Mouse (Mus musculus) lung, embryonic 15.5 days (tissue): ENCODE data around the gene Atp6v0e. TPM values are rescaled to one million over a fixed set of nuclear protein-coding genes. Genes with fewer than 3 reads are reported as not detected.
A peak's percentile ranks its signal among the peaks of the same experiment; 100 is the strongest.

Source experiments
- ATAC-seq: fragments of 200-750 bp; cut with Nextera tagmentation; 2 replicates; pipeline ENCODE4 v1.8.0; 2017; ENCODE audit warnings: moderate number of reproducible peaks, borderline replicate concordance; ENCODE audit not compliant: low FRiP score, low TSS enrichment; ENCODE audit errors: extremely low read depth
- H3K27ac ChIP-seq: fragments of 300-500 bp; sonication (generic); 2 replicates; pipeline ENCODE4 v1.5.1; 2015; ENCODE audit warnings: moderate library complexity, mild to moderate bottlenecking, inconsistent platforms
- H3K27me3 ChIP-seq: fragments of 300-500 bp; sonication (generic); 2 replicates; pipeline ENCODE4 v1.6.1; 2015; ENCODE audit warnings: inconsistent platforms
- H3K36me3 ChIP-seq: fragments of 300-500 bp; sonication (generic); 2 replicates; pipeline ENCODE4 v1.6.1; 2015; ENCODE audit warnings: inconsistent platforms
- H3K4me1 ChIP-seq: fragments of 300-500 bp; sonication (generic); 2 replicates; pipeline ENCODE4 v1.6.1; 2015; ENCODE audit warnings: inconsistent platforms
- H3K4me2 ChIP-seq: fragments of 300-500 bp; sonication (generic); 2 replicates; pipeline ENCODE4 v1.6.1; 2015; ENCODE audit warnings: inconsistent platforms, mild to moderate bottlenecking, moderate library complexity
- H3K4me3 ChIP-seq: fragments of 300-500 bp; sonication (generic); 2 replicates; pipeline ENCODE4 v1.5.1; 2015; ENCODE audit warnings: mild to moderate bottlenecking, inconsistent platforms
- H3K9ac ChIP-seq: fragments of 300-500 bp; sonication (generic); 2 replicates; pipeline ENCODE4 v1.6.1; 2015; ENCODE audit warnings: inconsistent platforms
- H3K9me3 ChIP-seq: fragments of 300-500 bp; sonication (generic); 2 replicates; pipeline ENCODE4 v1.6.1; 2016; ENCODE audit warnings: inconsistent platforms
- WGBS: fragments of 180-500 bp; shearing (Covaris S2); methylation state at CpG from one replicate; pipeline ENCODE4 v1.1.7; 2015; 5-methylcytosine and 5-hydroxymethylcytosine counted together
- polyA plus RNA-seq: library from polyadenylated mRNA; unstranded; fragments of >200 nt; fragmentation: Nextera tagmentation; extraction: Ambion mirVana; gene quantifications from 2 replicates; pipeline ENCODE4 v1.2.1, GENCODE M21; 2015

The Atp6v0e gene
- polyA plus RNA-seq, 1 experiment from 2014 or later, result 164 TPM

- Histone ChIP-seq H3K4me3 (no peak overlapping the region), H3K27ac (no peak overlapping the region), H3K9me3 (no peaks in the 10 kb centered on the region), H3K9ac (no peak overlapping the region), H3K27me3 (0 out of 2 replicates have a peak, but pooled peaks cover 4% of the 10 kb centered on the region), H3K36me3 (no peaks in the 10 kb centered on the region), H3K4me1 (no peaks in the 10 kb centered on the region), H3K4me2 (no peak overlapping the region)
- 50% methylated on average over 4 of the region's 4 CpGs for WGBS
- ATAC-seq, result no peak
Measured at GRCm38 (mm10) chr17:26671268-26671667, 8.2 kb downstream of the Atp6v0e start.

GRCm38 (mm10) chr17:26675845-26676244, 12.8 kb downstream of the Atp6v0e start:
- H3K27me3 ChIP-seq, result 0 out of 2 replicates have a peak, but pooled peaks cover 4% of the 10 kb centered on the region

DNA sequence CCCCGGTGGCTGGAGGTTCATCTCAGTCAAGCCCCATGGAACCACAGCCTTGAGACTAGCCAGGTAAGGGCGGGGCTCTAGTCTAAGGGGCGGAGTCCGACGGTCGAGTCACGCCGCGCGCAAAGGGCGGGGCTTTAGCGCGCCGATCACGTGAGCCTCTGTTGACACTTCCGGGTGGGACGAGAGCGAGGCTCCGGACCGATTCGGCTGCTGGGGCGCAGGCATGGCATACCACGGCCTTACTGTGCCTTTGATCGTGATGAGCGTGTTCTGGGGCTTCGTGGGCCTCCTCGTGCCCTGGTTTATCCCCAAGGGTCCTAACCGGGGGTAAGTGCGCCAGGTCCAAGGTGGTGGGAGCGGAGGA, 13.2 kb downstream of the Atp6v0e start:
- Histone ChIP-seq H3K9me3 (no peaks in the 10 kb centered on the region), H3K4me3 (peak overlapping the region; percentile 89), H3K27ac (peak overlapping the region; percentile 87), H3K9ac (peak overlapping the region; percentile 77), H3K27me3 (0 out of 2 replicates have a peak, but pooled peaks cover 4% of the 10 kb centered on the region), H3K4me2 (peak overlapping the region; percentile 70), H3K36me3 (no peaks in the 10 kb centered on the region), H3K4me1 (peaks cover 11% of the 10 kb centered on the region)
- peak; percentile 95 for ATAC-seq
- WGBS, result under 1% methylated on average over 30 of the region's 30 CpGs

More at GRCm38 (mm10) chr17:26675845-26676244, 12.8 kb downstream of the Atp6v0e start:
- Histone ChIP-seq H3K27ac (no peak overlapping the region), H3K4me1 (peaks cover 11% of the 10 kb centered on the region), H3K36me3 (no peaks in the 10 kb centered on the region), H3K4me3 (peak overlapping the region; percentile 89), H3K4me2 (peak overlapping the region; percentile 70), H3K9ac (peak overlapping the region; percentile 77; the same call in 1 of the 2 replicates), H3K9me3 (no peaks in the 10 kb centered on the region)
- peak; percentile 17; the same call in 1 of the 2 replicates for ATAC-seq
- 21% methylated on average over 7 of the region's 7 CpGs for WGBS

GRCm38 (mm10) chr17:26676616-26677376, 13.8 kb downstream of the Atp6v0e start:
- whole genome bisulfite sequencing, result under 1% methylated on average over 26 of the region's 26 CpGs
- H3K36me3 ChIP-seq, result peaks cover 3% of the 10 kb centered on the region; the same call in 1 of the 2 replicates
- ATAC-seq, result peak; percentile 85

GRCm38 (mm10) chr17:26677711-26678637, 14.9 kb downstream of the Atp6v0e start:
- H3K4me3 ChIP-seq, result peak overlapping the region; percentile 89; the same call in 1 of the 2 replicates

More at GRCm38 (mm10) chr17:26676616-26677376, 13.8 kb downstream of the Atp6v0e start:
- peak overlapping the region; percentile 87 for H3K27ac ChIP-seq
- H3K27me3 ChIP-seq, result 0 out of 2 replicates have a peak, but pooled peaks cover 4% of the 10 kb centered on the region
- H3K4me1 ChIP-seq, result peaks cover 11% of the 10 kb centered on the region
- no peaks in the 10 kb centered on the region for H3K9me3 ChIP-seq
- peak overlapping the region; percentile 77 for H3K9ac ChIP-seq
- peak overlapping the region; percentile 89 for H3K4me3 ChIP-seq
- H3K4me2 ChIP-seq, result peak overlapping the region; percentile 70

GRCm38 (mm10) chr17:26681276-26681675, 18.2 kb downstream of the Atp6v0e start:
- H3K27ac ChIP-seq, result no peak overlapping the region
- peaks cover 13% of the 10 kb centered on the region; the same call in 1 of the 2 replicates for H3K36me3 ChIP-seq
- H3K4me1 ChIP-seq, result peaks cover 11% of the 10 kb centered on the region
- no peaks in the 10 kb centered on the region for H3K9me3 ChIP-seq
- no peak for ATAC-seq
- no peaks in the 10 kb centered on the region for H3K27me3 ChIP-seq
- no peak overlapping the region for H3K9ac ChIP-seq
- no peak overlapping the region for H3K4me2 ChIP-seq
- 88% methylated on average over 6 of the region's 6 CpGs for WGBS
- H3K4me3 ChIP-seq, result no peak overlapping the region

More at GRCm38 (mm10) chr17:26677711-26678637, 14.9 kb downstream of the Atp6v0e start:
- Histone ChIP-seq H3K9ac (no peak overlapping the region), H3K36me3 (peaks cover 4% of the 10 kb centered on the region; the same call in 1 of the 2 replicates), H3K27me3 (0 out of 2 replicates have a peak, but pooled peaks cover 3% of the 10 kb centered on the region), H3K9me3 (no peaks in the 10 kb centered on the region), H3K4me1 (peaks cover 11% of the 10 kb centered on the region), H3K27ac (no peak overlapping the region), H3K4me2 (peak overlapping the region; percentile 70; the same call in 1 of the 2 replicates)
- ATAC-seq, result no peak
- 77% methylated on average over 7 of the region's 7 CpGs for WGBS

DNA sequence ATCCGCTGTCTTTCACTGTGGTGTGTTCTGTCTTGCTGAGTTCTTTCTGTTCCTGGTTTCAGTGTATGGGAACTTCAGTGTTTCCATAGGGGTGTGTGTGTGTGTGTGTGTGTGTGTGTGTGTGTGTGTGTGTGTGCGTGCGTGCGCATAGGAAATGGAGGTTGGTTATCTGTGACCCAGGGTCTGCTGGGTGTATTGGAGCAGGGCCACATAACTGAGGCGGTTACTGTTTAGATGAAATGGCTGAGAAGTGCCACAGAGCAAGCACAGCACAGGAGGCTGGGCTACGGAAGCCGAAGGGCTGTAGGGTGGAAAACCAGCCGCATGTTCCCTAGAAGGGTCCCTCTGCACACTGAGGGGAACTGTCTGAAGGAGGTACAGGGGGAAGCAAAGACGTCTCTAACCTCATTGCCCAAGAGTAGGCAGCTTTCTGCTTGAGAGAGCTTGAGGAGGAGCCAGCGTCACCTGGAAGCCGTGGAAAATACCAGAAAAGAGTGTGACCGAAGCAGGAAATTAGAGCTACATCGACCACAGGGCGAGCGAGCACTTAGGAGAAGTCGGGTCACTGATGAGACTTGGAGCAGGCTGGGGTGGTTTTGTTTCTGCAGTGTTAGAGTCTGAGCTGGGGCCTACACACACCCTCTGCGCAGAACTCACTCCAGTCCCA, 23.4 kb downstream of the Atp6v0e start:
- no peaks in the 10 kb centered on the region for H3K27me3 ChIP-seq
- H3K9me3 ChIP-seq, result no peaks in the 10 kb centered on the region
- H3K4me3 ChIP-seq, result no peak overlapping the region
- peaks cover 11% of the 10 kb centered on the region; the same call in 1 of the 2 replicates for H3K36me3 ChIP-seq
- H3K4me1 ChIP-seq, result 0 out of 2 replicates have a peak, but pooled peaks cover 5% of the 10 kb centered on the region
- no peak overlapping the region for H3K9ac ChIP-seq
- H3K27ac ChIP-seq, result no peak overlapping the region
- WGBS, result 89% methylated on average over 17 of the region's 17 CpGs
- no peak overlapping the region for H3K4me2 ChIP-seq
- no peak for ATAC-seq

GRCm38 (mm10) chr17:26688795-26689735, 26.0 kb downstream of the Atp6v0e start:
- Histone ChIP-seq H3K4me2 (no peak overlapping the region), H3K4me3 (no peak overlapping the region), H3K27ac (no peak overlapping the region), H3K27me3 (no peaks in the 10 kb centered on the region), H3K9me3 (no peaks in the 10 kb centered on the region), H3K36me3 (peaks cover 5% of the 10 kb centered on the region; the same call in 1 of the 2 replicates), H3K9ac (no peak overlapping the region), H3K4me1 (0 out of 2 replicates have a peak, but pooled peaks cover 5% of the 10 kb centered on the region)
- 58% methylated on average over 8 of the region's 8 CpGs for WGBS
- no peak for ATAC-seq

DNA sequence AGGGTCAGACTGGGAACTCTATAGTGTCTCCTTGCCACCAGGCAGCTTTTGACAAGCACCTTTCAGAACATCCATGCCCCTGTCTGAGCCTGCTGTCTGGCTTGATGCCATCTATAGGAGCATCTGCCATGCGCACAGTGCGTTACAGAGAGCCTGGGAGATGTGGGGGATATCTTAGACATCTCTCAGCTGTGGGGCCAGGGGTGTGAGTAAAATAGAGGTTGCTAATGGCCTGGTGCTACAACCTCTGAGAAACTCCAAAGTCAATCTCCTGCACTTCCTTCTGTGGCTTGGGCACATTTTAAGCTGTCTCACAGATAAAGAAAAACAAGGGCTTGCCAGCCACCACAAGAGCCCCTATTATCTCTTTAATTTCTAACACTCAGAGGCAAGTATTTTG, 26.8 kb downstream of the Atp6v0e start:
- Histone ChIP-seq H3K4me1 (0 out of 2 replicates have a peak, but pooled peaks cover 5% of the 10 kb centered on the region), H3K4me2 (no peak overlapping the region), H3K9ac (no peak overlapping the region), H3K9me3 (no peaks in the 10 kb centered on the region), H3K27me3 (no peaks in the 10 kb centered on the region), H3K36me3 (0 out of 2 replicates have a peak, but pooled peaks cover 2% of the 10 kb centered on the region), H3K4me3 (no peak overlapping the region), H3K27ac (no peak overlapping the region)
- 67% methylated on average over 2 of the region's 2 CpGs for WGBS
- no peak for ATAC-seq

GRCm38 (mm10) chr17:26690236-26690635, 27.2 kb downstream of the Atp6v0e start:
- 0 out of 2 replicates have a peak, but pooled peaks cover 5% of the 10 kb centered on the region for H3K4me1 ChIP-seq
- WGBS, result 80% methylated on average over 5 of the region's 5 CpGs
- ATAC-seq, result no peak

More at GRCm38 (mm10) chr17:26690236-26690635, 27.2 kb downstream of the Atp6v0e start:
- H3K4me2 ChIP-seq, result no peak overlapping the region
- H3K27me3 ChIP-seq, result no peaks in the 10 kb centered on the region
- H3K9me3 ChIP-seq, result no peaks in the 10 kb centered on the region
- H3K4me3 ChIP-seq, result no peak overlapping the region
- no peaks in the 10 kb centered on the region for H3K36me3 ChIP-seq
- H3K9ac ChIP-seq, result no peak overlapping the region
- H3K27ac ChIP-seq, result no peak overlapping the region
